Comparison of ENCODE assay signal across 19 mouse cellular contexts in the genomic region with DNA sequence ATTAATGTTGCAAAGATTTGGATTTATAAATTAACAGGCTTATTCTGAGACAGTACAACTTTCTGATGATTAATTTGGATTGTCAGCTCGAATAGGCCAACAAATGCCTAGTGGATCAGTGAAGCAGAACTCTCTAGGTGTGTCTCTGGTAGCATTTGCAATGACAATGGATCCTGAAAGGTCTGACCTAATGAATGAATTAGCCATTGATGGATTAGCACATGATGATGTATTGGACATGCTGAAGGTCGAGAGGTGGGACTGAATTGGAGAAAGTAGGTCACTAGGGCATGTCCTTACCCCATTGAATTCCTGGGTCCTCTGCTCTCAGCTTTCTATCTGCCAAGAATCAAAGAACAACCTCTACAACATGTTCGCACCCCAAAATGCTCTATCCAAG. TPM values are rescaled to one million over a fixed set of nuclear protein-coding genes. Genes with fewer than 3 reads are reported as not detected.
DNase-seq lines count a peak whose midpoint lies in the region; ATAC-seq lines count a peak whose summit lies in the region.
"Had no signal": no experiment of that assay in that cellular context is flagged by ENCODE, and none has a peak within 500 bp of the region (broad histone marks: within the 10 kb centered on the region; RNA-seq: fewer than 3 reads in every experiment).

No protein-coding gene starts in this region.

- peak; percentile 7 for DNase-seq in adrenal gland, adult 2 months
- no peak for DNase-seq in adrenal gland, adult 8-10 months
- DNase-seq in ES-CJ7 (ENCODE audit: low read depth, low spot score) (peak; percentile 57), ZHBTc4 (ENCODE audit: low read depth, low spot score) (peak; percentile 52)
- DNase-seq: adrenal gland, postnatal 10 days; adrenal gland, postnatal 25 days; B cell, adult 2 months; cerebellum, adult 11 months; cerebellum, adult 18-20 months; cerebellum, adult 8-10 months; cerebellum, adult 9-11 months; cerebellum, postnatal 14 days; cerebellum, postnatal 36 days; embryo, embryonic 11 days had no signal

- ATAC-seq in megakaryocyte, adult 5-6 weeks (ENCODE audit: poor library complexity, severe bottlenecking) = no peak
- ATAC-seq: CD4-positive, CD25-positive, alpha-beta regulatory T cell, adult 4 months; forebrain, embryonic 14.5 days; forebrain, embryonic 16.5 days had no signal

RNA-seq across cellular contexts. Expression of gene Spata6, which starts 37.0 kb away (rescaled TPM):
- 10 to 100 TPM in 1 of 2 experiments, 1 to 10 TPM in 1; 9.1 to 11.5 TPM for total RNA-seq in adrenal gland, adult 2 months (2021)
- 56.4 and 70.4 TPM in 2 replicates for polyA plus RNA-seq in adrenal gland, adult 2 months (2012; rRNA removed)
- total RNA-seq in adrenal gland, adult 8-10 months (2022) = 10 to 100 TPM in 2 of 4 experiments, 1 to 10 TPM in 2; 9.4 to 19.8 (median 13.1) TPM
- total RNA-seq in megakaryocyte, adult 5-6 weeks (2015) = 33.0 and 39.1 TPM in 2 replicates
- total RNA-seq in megakaryocyte, adult 5-6 weeks (2017) = 27.4 and 30.8 TPM in 2 replicates
- total RNA-seq: MEL had no signal
